Mouse (Mus musculus) MEL (cell line): ENCODE results near the gene Bahcc1. TPM values are rescaled to one million over a fixed set of nuclear protein-coding genes. Genes with fewer than 3 reads are reported as not detected.

Source experiments
- DNase-seq: peaks from one replicate; pipeline ENCODE4 v3.0.0; 2011; ENCODE audit warnings: low read depth, low spot score
- H3K27ac ChIP-seq: 2 replicates; pipeline ENCODE4 v1.5.1; 2012; ENCODE audit warnings: low read depth, mild to moderate bottlenecking, control low read depth, low read length, moderate library complexity; ENCODE audit not compliant: control insufficient read depth
- H3K27me3 ChIP-seq, 2 experiments: fragments of 150-350 bp in 1 of 2; sonication (generic) in 1 of 2; 2 replicates each; pipeline ENCODE4 v1.6.1; 2012; ENCODE audit warnings: low read length in 2 of 2, mild to moderate bottlenecking in 2 of 2, improper control_type of control experiment in 1 of 2, moderate library complexity in 1 of 2; ENCODE audit not compliant: insufficient read depth in 2 of 2, control insufficient read depth in 1 of 2
- H3K36me3 ChIP-seq, 2 experiments: 2 replicates each; pipeline ENCODE4 v1.6.1; 2012 to 2014; ENCODE audit warnings: low read length in 2 of 2, improper control_type of control experiment in 1 of 2, inconsistent platforms in 1 of 2, mild to moderate bottlenecking in 1 of 2; ENCODE audit not compliant: insufficient read depth in 2 of 2, control insufficient read depth in 1 of 2
- H3K4me1 ChIP-seq, 2 experiments: fragments of 150-350 bp in 1 of 2; sonication (generic) in 1 of 2; 2 replicates each; pipeline ENCODE4 v1.6.1; 2012; ENCODE audit warnings: low read length in 2 of 2, improper control_type of control experiment in 1 of 2, mild to moderate bottlenecking in 1 of 2; ENCODE audit not compliant: insufficient read depth in 2 of 2, control insufficient read depth in 1 of 2
- H3K4me3 ChIP-seq, 2 experiments: fragments of 150-350 bp in 1 of 2; sonication (generic) in 1 of 2; 2 replicates each; pipeline ENCODE4 v1.5.1; 2012; ENCODE audit warnings: low read depth in 2 of 2, low read length in 2 of 2, mild to moderate bottlenecking in 2 of 2, moderate library complexity in 2 of 2, control low read depth in 1 of 2, improper control_type of control experiment in 1 of 2; ENCODE audit not compliant: control insufficient read depth in 1 of 2, insufficient read depth in 1 of 2
- H3K79me2 ChIP-seq: 2 replicates; pipeline ENCODE4 v1.6.1; 2012; ENCODE audit warnings: mild to moderate bottlenecking, low read length, moderate library complexity; ENCODE audit not compliant: control insufficient read depth, poor library complexity, insufficient read depth
- H3K9ac ChIP-seq: 2 replicates; pipeline ENCODE4 v1.6.1; 2012; ENCODE audit warnings: low read depth, mild to moderate bottlenecking, control low read depth, low read length, moderate library complexity; ENCODE audit not compliant: control insufficient read depth, poor library complexity, severe bottlenecking
- H3K9me3 ChIP-seq: fragments of 150-350 bp; sonication (generic); replicated peaks from 2 replicates; pipeline ENCODE4 v1.6.1; 2012; ENCODE audit warnings: mild to moderate bottlenecking, low read length, improper control_type of control experiment, moderate library complexity; ENCODE audit not compliant: insufficient read depth
- CHD2 ChIP-seq: IDR thresholded peaks from 2 replicates; pipeline ENCODE4 v1.6.1; 2011; ENCODE audit warnings: low read length, improper control_type of control experiment
- CTCF ChIP-seq, 3 experiments: IDR thresholded peaks in 2 of 3; conservative IDR thresholded peaks in 1 of 3; 2 replicates each; pipeline ENCODE4 v1.5.1; 2011 to 2012; ENCODE audit warnings: low read length in 3 of 3, low read depth in 2 of 3, mild to moderate bottlenecking in 2 of 3, improper control_type of control experiment in 1 of 3, inconsistent platforms in 1 of 3, mixed read lengths in 1 of 3, moderate library complexity in 1 of 3; ENCODE audit not compliant: control insufficient read depth in 1 of 3, insufficient read depth in 1 of 3, poor library complexity in 1 of 3, severe bottlenecking in 1 of 3
- E2F4 ChIP-seq: IDR thresholded peaks from 2 replicates; pipeline ENCODE4 v1.6.1; 2011; ENCODE audit warnings: low read depth, low read length, improper control_type of control experiment, borderline replicate concordance
- MAFK ChIP-seq: IDR thresholded peaks from 2 replicates; pipeline ENCODE4 v1.6.1; 2011; ENCODE audit warnings: low read depth, mild to moderate bottlenecking, low read length, improper control_type of control experiment, borderline replicate concordance
- MAX ChIP-seq: IDR thresholded peaks from 2 replicates; pipeline ENCODE4 v1.6.1; 2011; ENCODE audit warnings: low read length, improper control_type of control experiment
- MEF2A ChIP-seq: IDR thresholded peaks from 2 replicates; pipeline ENCODE4 v1.6.1; 2014; ENCODE audit warnings: low read depth, mild to moderate bottlenecking, inconsistent platforms, low read length, improper control_type of control experiment; ENCODE audit not compliant: poor library complexity, insufficient replicate concordance, severe bottlenecking; ENCODE audit errors: extremely low read depth
- MXI1 ChIP-seq: IDR thresholded peaks from 2 replicates; pipeline ENCODE4 v1.6.1; 2011; ENCODE audit warnings: mild to moderate bottlenecking, low read depth, low read length, improper control_type of control experiment
- POLR2AphosphoS2 ChIP-seq: IDR thresholded peaks from 2 replicates; pipeline ENCODE4 v1.6.1; 2011; ENCODE audit warnings: low read length, improper control_type of control experiment
- RAD21 ChIP-seq: IDR thresholded peaks from 2 replicates; pipeline ENCODE4 v1.6.1; 2011; ENCODE audit warnings: mild to moderate bottlenecking, low read depth, low read length, improper control_type of control experiment
- RCOR1 ChIP-seq: IDR thresholded peaks from 2 replicates; pipeline ENCODE4 v1.6.1; 2012; ENCODE audit warnings: low read depth, mild to moderate bottlenecking, inconsistent platforms, low read length, improper control_type of control experiment
- TBP ChIP-seq: IDR thresholded peaks from 2 replicates; pipeline ENCODE4 v1.8.0; 2011; ENCODE audit warnings: low read depth, low read length, improper control_type of control experiment
- USF2 ChIP-seq, 2 experiments: IDR thresholded peaks; 2 replicates each; pipeline ENCODE4 v1.6.1; 2011 to 2012; ENCODE audit warnings: improper control_type of control experiment in 2 of 2, low read length in 2 of 2, borderline replicate concordance in 1 of 2, inconsistent platforms in 1 of 2, low read depth in 1 of 2, mild to moderate bottlenecking in 1 of 2; ENCODE audit not compliant: insufficient read depth in 1 of 2
- ZC3H11A ChIP-seq: IDR thresholded peaks from 2 replicates; pipeline ENCODE4 v1.6.1; 2012; ENCODE audit warnings: low read depth, mild to moderate bottlenecking, inconsistent platforms, low read length, improper control_type of control experiment
- polyA plus RNA-seq, 2 experiments: library from polyadenylated mRNA; stranded (reverse) in 1 of 2; unstranded in 1 of 2; fragments of >175 nt in 1 of 2; fragments of >200 nt in 1 of 2; gene quantifications; 2 replicates each; pipeline versions ENCODE4 v1.2.1 to v1.2.4; 2012; ENCODE audit warnings: low replicate concordance in 2 of 2, low read depth in 1 of 2; ENCODE audit not compliant: insufficient read length in 2 of 2, insufficient read depth in 1 of 2, missing spikeins in 1 of 2
- total RNA-seq: library from RNA; depleted of rRNA; stranded (reverse); fragments of 300-350 nt; gene quantifications from 2 replicates; pipeline ENCODE4 v1.2.3, GENCODE M21; 2012

The Bahcc1 gene
- total and polyA plus RNA-seq, 3 experiments = 0.04 to 0.26 TPM; not detected in 1

DNA sequence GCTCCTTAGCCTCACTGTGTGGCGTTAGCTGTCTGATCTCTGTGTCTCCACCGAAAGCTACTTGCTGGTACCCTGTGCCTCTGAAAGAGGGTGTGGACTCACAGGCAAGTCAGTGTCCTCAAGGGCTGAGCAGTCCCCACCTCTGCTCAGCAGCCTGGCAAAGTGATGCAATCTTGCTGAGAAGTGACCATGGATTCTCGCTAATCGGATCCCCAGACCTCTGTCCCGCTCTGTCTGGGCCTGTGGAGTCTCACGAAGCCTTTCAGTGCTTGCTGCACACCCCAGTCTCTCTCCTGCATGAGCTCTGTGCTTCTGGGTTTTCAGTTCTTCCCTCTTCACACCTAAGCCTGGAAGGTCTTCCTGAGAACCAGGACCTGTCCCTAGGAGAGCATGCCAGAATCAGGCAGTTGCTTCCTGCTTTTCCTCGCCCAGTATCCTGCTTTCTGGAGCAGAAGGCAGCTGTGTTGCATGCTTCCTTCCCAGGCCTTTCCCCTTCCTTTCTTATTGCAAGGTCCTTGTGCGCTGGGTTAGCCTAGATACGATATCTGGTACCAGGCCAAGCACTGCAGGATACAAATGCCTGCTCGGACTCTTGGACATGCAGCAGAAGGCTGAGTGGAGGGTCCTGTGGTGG, 15.5 kb downstream of the Bahcc1 start:
- H3K9me3 ChIP-seq = no peaks in the 10 kb centered on the region
- H3K79me2 ChIP-seq = no peaks in the 10 kb centered on the region
- TF ChIP-seq USF2 (IDR thresholded peaks at IDR 0.05; ENCODE audit: borderline replicate concordance in 1 of 2, insufficient read depth in 1 of 2, low read depth in 1 of 2, low read length in 2 of 2) = no peak
- no peak for TF ChIP-seq MAX
- TF ChIP-seq MAFK = no peak
- no peak for TF ChIP-seq MXI1
- TF ChIP-seq E2F4 = no peak
- TF ChIP-seq POLR2AphosphoS2 = no peak
- TF ChIP-seq ZC3H11A = no peak
- TF ChIP-seq MEF2A = no peak
- no peak for TF ChIP-seq RCOR1
- TF ChIP-seq CTCF (IDR thresholded peaks at IDR 0.05 in 2 of 3, conservative IDR thresholded peaks at IDR 0.05 in 1 of 3; ENCODE audit: control insufficient read depth in 1 of 3, insufficient read depth in 1 of 3, low read depth in 2 of 3, low read length in 3 of 3, poor library complexity in 1 of 3, severe bottlenecking in 1 of 3) = no peak
- DNase-seq = no peak
- no peak overlapping the region for H3K9ac ChIP-seq
- H3K27me3 ChIP-seq = peaks cover 0 to 7% of the 10 kb centered on the region in 2 experiments
- no peaks in the 10 kb centered on the region for H3K4me1 ChIP-seq
- no peaks in the 10 kb centered on the region for H3K36me3 ChIP-seq
- H3K4me3 ChIP-seq = no peak overlapping the region
- no peak overlapping the region for H3K27ac ChIP-seq

DNA sequence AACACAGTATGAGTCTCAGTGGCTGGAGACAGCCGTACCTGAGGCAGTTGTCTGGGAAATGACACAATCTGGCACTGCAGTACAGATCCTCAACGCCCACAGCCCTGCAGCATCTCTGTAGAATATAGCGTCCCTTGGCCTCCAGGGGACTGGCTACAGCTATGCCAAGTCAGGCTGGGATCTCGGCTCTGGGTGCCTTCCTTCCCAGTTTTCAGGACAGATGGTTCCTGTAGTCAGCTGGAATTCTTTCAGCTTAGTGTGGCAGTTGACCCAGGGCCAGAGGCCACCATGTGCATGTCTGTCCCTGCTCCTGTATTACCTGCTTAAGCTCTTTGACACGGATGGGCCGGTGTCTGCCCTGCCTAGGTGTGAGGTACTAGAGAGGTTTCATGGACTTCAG, 16.2 kb downstream of the Bahcc1 start:
- Histone ChIP-seq H3K79me2 (no peaks in the 10 kb centered on the region), H3K4me3 (no peak overlapping the region), H3K9ac (no peak overlapping the region), H3K4me1 (no peaks in the 10 kb centered on the region), H3K36me3 (no peaks in the 10 kb centered on the region), H3K27me3 (peaks cover 0 to 7% of the 10 kb centered on the region in 2 experiments), H3K27ac (no peak overlapping the region), H3K9me3 (no peaks in the 10 kb centered on the region)
- no peak for TF ChIP-seq RAD21
- TF ChIP-seq TBP = 0 out of 2 replicates have a peak, but pooled peaks have one; percentile 37
- DNase-seq = no peak

DNA sequence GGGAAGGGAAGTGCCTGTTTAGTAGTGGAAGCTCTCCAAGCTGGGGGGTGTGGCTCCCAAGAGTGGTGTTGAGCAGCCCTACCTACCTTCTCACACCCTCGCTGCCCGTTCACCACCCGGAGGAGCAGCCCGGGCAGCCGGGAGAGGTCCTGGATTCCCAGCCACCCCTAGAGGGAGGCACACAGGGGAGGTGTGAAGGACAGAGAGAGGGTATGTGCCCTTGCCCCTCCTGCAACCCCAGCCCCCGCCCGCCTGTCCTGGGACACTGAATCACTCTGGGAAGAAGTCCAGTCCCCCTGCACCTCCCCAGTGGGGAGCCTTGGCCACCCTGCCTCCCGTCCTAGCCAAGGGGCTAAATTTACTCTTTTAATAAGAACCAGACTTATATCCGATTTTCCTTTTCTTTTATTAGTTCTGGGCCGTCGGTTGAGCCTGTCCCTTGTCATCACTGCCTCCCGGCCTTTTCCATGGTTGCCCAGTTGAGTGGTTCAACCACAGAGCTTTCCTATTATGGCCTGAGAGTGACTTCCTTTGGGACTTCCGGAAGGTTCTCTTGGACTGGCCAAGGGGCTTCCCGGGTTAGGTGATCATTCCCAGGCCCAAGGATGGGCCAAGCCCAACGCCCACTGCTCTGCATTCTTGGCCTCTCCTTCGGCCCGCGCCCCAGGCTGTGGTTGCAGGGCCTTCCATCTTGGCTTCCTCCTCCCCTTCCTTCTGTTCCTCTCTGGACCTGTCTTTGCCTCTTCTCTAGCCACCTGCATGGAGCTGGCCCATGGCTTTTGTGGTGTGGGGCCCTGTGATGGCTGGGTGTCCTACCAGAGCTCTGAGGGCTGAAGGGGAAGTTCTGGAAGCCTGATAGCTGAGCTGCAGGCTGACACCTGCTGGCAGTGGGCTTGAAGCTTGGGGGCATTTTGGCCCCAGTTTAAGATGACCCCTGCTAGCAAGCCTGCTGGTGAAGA, 18.5 kb downstream of the Bahcc1 start:
- H3K4me3 ChIP-seq = no peak overlapping the region
- TF ChIP-seq CTCF (IDR thresholded peaks at IDR 0.05 in 2 of 3, conservative IDR thresholded peaks at IDR 0.05 in 1 of 3; ENCODE audit: control insufficient read depth in 1 of 3, insufficient read depth in 1 of 3, low read depth in 2 of 3, low read length in 3 of 3, poor library complexity in 1 of 3, severe bottlenecking in 1 of 3) = peak in 2 of 3 experiments; percentile 21 to 28; a peak in 3 of 6 replicates
- TF ChIP-seq CHD2 = no peak
- TF ChIP-seq, all 39 proteins: peak for 1
- H3K27ac ChIP-seq = no peak overlapping the region
- no peaks in the 10 kb centered on the region for H3K4me1 ChIP-seq
- H3K79me2 ChIP-seq = no peaks in the 10 kb centered on the region
- no peaks in the 10 kb centered on the region for H3K36me3 ChIP-seq
- peaks cover 0 to 7% of the 10 kb centered on the region in 2 experiments for H3K27me3 ChIP-seq
- no peak overlapping the region for H3K9ac ChIP-seq
- no peak for DNase-seq
- H3K9me3 ChIP-seq = no peaks in the 10 kb centered on the region
